Mouse (Mus musculus): ENCODE results near the gene Pou2f3.

GRCm38 (mm10) chr9:43115431-43116133, 94.6 kb downstream of the Pou2f3 start:
- TF ChIP-seq CTCF (IDR thresholded peaks at IDR 0.05; ENCODE audit: insufficient read depth, low read length) (no peak), POLR2A (IDR thresholded peaks at IDR 0.05; ENCODE audit: borderline replicate concordance, extremely low read depth, low read depth, low read length) (no peak)
